Mouse (Mus musculus) heart, embryonic 13.5 days (tissue): Measurements from ENCODE around the gene Chmp3. TPM values are rescaled to one million over a fixed set of nuclear protein-coding genes. Genes with fewer than 3 reads are reported as not detected.

Experiments
- ATAC-seq: fragments of 200-750 bp; cut with Nextera tagmentation; 2 replicates; pipeline ENCODE4 v1.8.0; 2017; ENCODE audit warnings: moderate TSS enrichment; ENCODE audit not compliant: insufficient number of reproducible peaks, low FRiP score, low TSS enrichment; ENCODE audit errors: extremely low read depth
- H3K27ac ChIP-seq: fragments of 300-500 bp; sonication (generic); replicated peaks from 2 replicates; pipeline ENCODE4 v1.5.1; 2015; ENCODE audit warnings: moderate library complexity, mild to moderate bottlenecking, inconsistent platforms
- H3K27me3 ChIP-seq: fragments of 300-500 bp; sonication (generic); replicated peaks from 2 replicates; pipeline ENCODE4 v1.6.1; 2015; ENCODE audit warnings: mild to moderate bottlenecking, inconsistent platforms
- H3K36me3 ChIP-seq: fragments of 300-500 bp; sonication (generic); 2 replicates; pipeline ENCODE4 v1.6.1; 2015; ENCODE audit warnings: mild to moderate bottlenecking, inconsistent platforms
- H3K4me1 ChIP-seq: fragments of 300-500 bp; sonication (generic); 2 replicates; pipeline ENCODE4 v1.6.1; 2015; ENCODE audit warnings: inconsistent platforms
- H3K4me2 ChIP-seq: fragments of 300-500 bp; sonication (generic); 2 replicates; pipeline ENCODE4 v1.6.1; 2015; ENCODE audit warnings: inconsistent platforms, mild to moderate bottlenecking, moderate library complexity
- H3K4me3 ChIP-seq: fragments of 300-500 bp; sonication (generic); 2 replicates; pipeline ENCODE4 v1.5.1; 2015; ENCODE audit warnings: moderate library complexity, mild to moderate bottlenecking, inconsistent platforms
- H3K9ac ChIP-seq: fragments of 300-500 bp; sonication (generic); 2 replicates; pipeline ENCODE4 v1.6.1; 2015; ENCODE audit warnings: inconsistent platforms, mild to moderate bottlenecking, moderate library complexity
- H3K9me3 ChIP-seq: fragments of 300-500 bp; sonication (generic); 2 replicates; pipeline ENCODE4 v1.6.1; 2016; ENCODE audit warnings: inconsistent platforms
- WGBS: fragments of 180-500 bp; shearing (Covaris S2); methylation state at CpG from one replicate; pipeline ENCODE4 v1.1.7; 2015; ENCODE audit warnings: mixed read lengths; 5-methylcytosine and 5-hydroxymethylcytosine counted together
- polyA plus RNA-seq: library from polyadenylated mRNA; unstranded; fragments of >200 nt; fragmentation: Nextera tagmentation; extraction: Ambion mirVana; gene quantifications from 2 replicates; pipeline ENCODE4 v1.2.1, GENCODE M21; 2015

The Chmp3 gene
- polyA plus RNA-seq, 1 experiment from 2014 or later = 58.1 TPM

DNA sequence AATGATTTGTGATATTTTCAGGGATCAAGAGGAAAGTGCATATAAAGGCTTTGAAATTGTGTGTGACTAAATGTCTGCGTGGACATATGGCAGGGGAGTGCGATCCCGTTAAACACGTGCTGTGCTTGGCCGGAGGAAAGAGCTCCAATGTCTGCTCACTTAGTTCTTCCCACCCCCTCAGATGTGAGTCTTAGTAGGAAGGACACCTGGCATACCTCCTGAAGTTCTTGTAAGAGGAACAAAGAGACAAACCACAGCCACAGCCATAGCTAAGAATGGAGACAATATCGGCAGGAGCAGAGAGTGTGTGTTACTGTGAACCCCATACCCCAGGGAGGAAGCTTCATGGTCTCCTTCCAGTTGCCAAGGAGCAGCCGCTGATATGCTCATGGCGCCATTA lies 13.4 kb upstream of the Chmp3 start:
- ATAC-seq = no peak
- 86% methylated on average over 8 of the region's 8 CpGs for WGBS
- H3K36me3 ChIP-seq = no peaks in the 10 kb centered on the region

GRCm38 (mm10) chr6:71537286-71537685 lies 6.3 kb upstream of the Chmp3 start:
- ATAC-seq = no peak
- no peaks in the 10 kb centered on the region; the same call in 1 of the 2 replicates for H3K27me3 ChIP-seq
- no peak overlapping the region for H3K9ac ChIP-seq
- H3K36me3 ChIP-seq = no peaks in the 10 kb centered on the region
- no peak overlapping the region for H3K27ac ChIP-seq
- H3K4me2 ChIP-seq = no peak overlapping the region
- H3K9me3 ChIP-seq = no peaks in the 10 kb centered on the region
- peaks cover 8% of the 10 kb centered on the region for H3K4me1 ChIP-seq
- H3K4me3 ChIP-seq = no peak overlapping the region

More for the DNA sequence above, 13.4 kb upstream of the Chmp3 start:
- H3K9ac ChIP-seq = no peak overlapping the region
- H3K27ac ChIP-seq = no peak overlapping the region
- H3K27me3 ChIP-seq = no peaks in the 10 kb centered on the region
- no peaks in the 10 kb centered on the region for H3K4me1 ChIP-seq
- H3K4me3 ChIP-seq = no peak overlapping the region
- no peak overlapping the region for H3K4me2 ChIP-seq
- H3K9me3 ChIP-seq = no peaks in the 10 kb centered on the region

GRCm38 (mm10) chr6:71555507-71555951 lies 11.9 kb downstream of the Chmp3 start:
- H3K4me1 ChIP-seq = peaks cover 15% of the 10 kb centered on the region
- H3K27ac ChIP-seq = peak overlapping the region; percentile 49
- H3K4me3 ChIP-seq = no peak overlapping the region
- no peak for ATAC-seq
- WGBS = 54% methylated on average over 2 of the region's 2 CpGs
- peaks cover 23% of the 10 kb centered on the region for H3K36me3 ChIP-seq
- H3K4me2 ChIP-seq = no peak overlapping the region
- no peaks in the 10 kb centered on the region for H3K9me3 ChIP-seq
- no peak overlapping the region for H3K9ac ChIP-seq
- no peaks in the 10 kb centered on the region for H3K27me3 ChIP-seq

DNA sequence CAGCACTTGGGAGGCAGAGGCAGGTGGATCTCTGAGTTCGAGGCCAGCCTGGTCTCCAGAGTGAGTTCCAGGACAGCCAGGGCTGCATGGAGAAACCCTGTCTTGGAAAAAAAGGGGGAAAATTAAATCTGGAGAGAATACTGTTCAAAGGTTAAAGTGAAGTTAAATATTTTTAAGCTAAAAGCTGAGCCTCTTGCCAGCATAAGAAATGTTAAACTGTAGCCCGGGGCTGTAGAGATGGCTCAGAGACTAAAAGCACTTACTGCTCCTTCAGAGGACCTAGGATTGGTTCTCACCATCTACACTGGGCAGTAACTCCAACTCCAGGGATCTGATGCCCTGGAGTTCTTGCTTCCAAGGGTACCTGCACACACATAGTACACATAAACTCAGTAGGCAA lies 13.2 kb downstream of the Chmp3 start:
- no peaks in the 10 kb centered on the region for H3K9me3 ChIP-seq
- no peaks in the 10 kb centered on the region for H3K27me3 ChIP-seq
- no peak overlapping the region for H3K4me3 ChIP-seq
- no peak overlapping the region for H3K27ac ChIP-seq
- no peak overlapping the region for H3K9ac ChIP-seq
- 89% methylated on average over 2 of the region's 2 CpGs for WGBS
- peaks cover 34% of the 10 kb centered on the region for H3K36me3 ChIP-seq
- H3K4me1 ChIP-seq = peaks cover 15% of the 10 kb centered on the region
- H3K4me2 ChIP-seq = no peak overlapping the region
- ATAC-seq = no peak

GRCm38 (mm10) chr6:71568616-71569015 lies 25.0 kb downstream of the Chmp3 start:
- Histone ChIP-seq H3K9ac (no peak overlapping the region), H3K27ac (peak overlapping the region; percentile 20; the same call in 1 of the 2 replicates), H3K4me2 (no peak overlapping the region), H3K36me3 (peaks cover 45% of the 10 kb centered on the region), H3K4me1 (peaks cover 10% of the 10 kb centered on the region), H3K27me3 (no peaks in the 10 kb centered on the region), H3K4me3 (no peak overlapping the region), H3K9me3 (no peaks in the 10 kb centered on the region)
- 66% methylated on average over 3 of the region's 3 CpGs for WGBS
- no peak for ATAC-seq

DNA sequence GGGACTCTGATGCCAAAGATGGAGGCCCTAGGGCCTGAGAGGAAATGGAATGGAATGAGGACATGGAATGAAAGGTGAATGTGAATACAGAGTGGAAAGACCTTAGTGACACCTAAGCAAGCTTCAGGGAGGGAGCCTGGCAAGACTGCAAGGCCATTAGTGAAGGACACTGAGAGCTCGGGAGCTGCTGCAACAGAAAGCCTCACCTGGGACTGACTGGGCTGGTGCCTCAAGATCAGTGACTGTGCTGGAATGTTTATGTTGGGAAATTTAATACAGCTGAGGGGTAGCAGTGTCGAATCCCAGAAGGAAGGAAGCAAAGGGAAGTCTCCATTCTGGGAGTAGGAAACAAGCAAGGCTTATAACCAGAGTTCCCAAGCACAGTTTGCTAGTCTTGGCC lies 25.4 kb downstream of the Chmp3 start:
- H3K9me3 ChIP-seq = no peaks in the 10 kb centered on the region
- H3K4me1 ChIP-seq = peaks cover 10% of the 10 kb centered on the region
- H3K4me3 ChIP-seq = no peak overlapping the region
- no peaks in the 10 kb centered on the region for H3K27me3 ChIP-seq
- H3K4me2 ChIP-seq = no peak overlapping the region
- H3K9ac ChIP-seq = no peak overlapping the region
- 60% methylated on average over 2 of the region's 2 CpGs for WGBS
- no peak for ATAC-seq
- peak overlapping the region; percentile 20; the same call in 1 of the 2 replicates for H3K27ac ChIP-seq
- peaks cover 49% of the 10 kb centered on the region for H3K36me3 ChIP-seq

- Histone ChIP-seq H3K9ac (no peak overlapping the region), H3K9me3 (no peaks in the 10 kb centered on the region), H3K4me3 (no peak overlapping the region), H3K4me2 (no peak overlapping the region), H3K27me3 (no peaks in the 10 kb centered on the region), H3K27ac (no peak overlapping the region), H3K36me3 (peaks cover 72% of the 10 kb centered on the region), H3K4me1 (no peaks in the 10 kb centered on the region)
- 89% methylated on average over 1 of the region's 1 CpGs for WGBS
- no peak for ATAC-seq
Measured at GRCm38 (mm10) chr6:71575359-71575758, 31.8 kb downstream of the Chmp3 start.

- 94% methylated on average over 11 of the region's 11 CpGs for WGBS
- Histone ChIP-seq H3K4me2 (no peak overlapping the region), H3K9ac (no peak overlapping the region), H3K9me3 (no peaks in the 10 kb centered on the region), H3K27ac (no peak overlapping the region), H3K4me3 (no peak overlapping the region), H3K27me3 (no peaks in the 10 kb centered on the region), H3K36me3 (peaks cover 68% of the 10 kb centered on the region), H3K4me1 (no peaks in the 10 kb centered on the region)
- ATAC-seq = no peak
Measured at GRCm38 (mm10) chr6:71579478-71579877, 35.9 kb downstream of the Chmp3 start.

DNA sequence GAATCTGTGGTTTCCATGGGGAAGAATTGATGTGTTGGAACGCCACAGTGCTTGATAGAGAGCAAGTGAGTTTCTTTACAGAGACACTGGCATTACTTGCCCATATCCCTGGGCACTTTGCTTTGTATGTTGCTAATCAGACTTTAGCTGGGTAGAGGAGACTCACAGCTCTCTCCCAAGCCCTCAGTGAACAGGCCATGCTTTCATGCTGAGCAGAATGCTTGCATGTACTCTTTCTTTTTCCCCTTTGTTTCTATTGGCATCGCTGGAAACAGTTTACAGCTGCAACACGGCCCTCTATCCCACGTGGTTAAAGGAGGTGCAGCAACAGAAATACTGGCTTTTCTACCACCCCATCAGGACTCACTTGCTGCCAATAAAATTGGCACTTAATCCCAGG lies 39.6 kb downstream of the Chmp3 start:
- WGBS = 87% methylated on average over 4 of the region's 4 CpGs
- no peak overlapping the region for H3K4me3 ChIP-seq
- no peaks in the 10 kb centered on the region for H3K4me1 ChIP-seq
- H3K4me2 ChIP-seq = no peak overlapping the region
- ATAC-seq = no peak
- H3K27me3 ChIP-seq = no peaks in the 10 kb centered on the region
- peaks cover 66% of the 10 kb centered on the region for H3K36me3 ChIP-seq
- no peaks in the 10 kb centered on the region for H3K9me3 ChIP-seq
- H3K27ac ChIP-seq = no peak overlapping the region
- H3K9ac ChIP-seq = no peak overlapping the region

DNA sequence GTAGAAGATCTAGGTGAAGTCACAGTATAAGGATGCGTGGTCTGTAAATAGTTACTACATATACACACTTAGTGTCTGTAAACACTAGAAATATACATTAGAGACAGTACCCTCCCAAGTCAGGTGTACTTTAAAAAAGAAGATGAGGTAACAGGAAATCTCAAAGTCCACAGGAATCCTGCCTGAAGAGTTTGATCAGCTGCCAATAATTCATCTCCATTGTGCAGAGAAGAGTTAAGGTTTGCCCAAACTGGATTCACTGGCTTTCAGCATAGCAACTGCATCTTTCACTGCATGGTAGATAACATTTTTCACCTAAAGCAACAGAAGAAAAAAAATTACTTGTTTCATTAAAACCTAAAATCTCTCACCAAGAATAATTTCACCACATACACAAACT lies 45.8 kb downstream of the Chmp3 start:
- WGBS = 96% methylated on average over 1 of the region's 1 CpGs
- no peak for ATAC-seq
- no peaks in the 10 kb centered on the region for H3K9me3 ChIP-seq

DNA sequence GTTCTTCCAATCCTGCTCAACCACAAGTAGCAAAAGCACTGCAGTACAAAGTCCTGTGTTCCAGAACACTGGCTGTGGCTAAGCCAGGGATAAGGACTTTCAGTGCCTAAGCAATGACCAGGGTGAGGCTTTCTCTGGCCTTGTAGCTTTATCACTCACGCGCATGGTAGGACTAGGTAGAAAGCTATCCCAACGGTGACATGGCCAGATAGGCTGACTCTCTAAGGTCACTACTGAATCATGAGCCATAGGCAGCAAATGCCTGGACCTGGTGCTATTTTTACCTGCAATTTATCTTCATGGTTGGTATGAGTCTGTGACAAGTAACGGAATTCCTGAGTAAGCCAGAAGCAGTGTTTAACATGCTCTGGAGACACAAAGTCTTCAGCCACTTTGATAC lies 46.6 kb downstream of the Chmp3 start:
- ATAC-seq = no peak; the same call in 1 of the 2 replicates
- WGBS = 40% methylated on average over 4 of the region's 4 CpGs
- Histone ChIP-seq H3K36me3 (peaks cover 94% of the 10 kb centered on the region), H3K4me2 (no peak overlapping the region), H3K9ac (no peak overlapping the region), H3K27ac (peak overlapping the region; percentile 81), H3K4me3 (no peak overlapping the region), H3K27me3 (no peaks in the 10 kb centered on the region), H3K4me1 (peaks cover 16% of the 10 kb centered on the region), H3K9me3 (no peaks in the 10 kb centered on the region)

More for the DNA sequence above, 45.8 kb downstream of the Chmp3 start:
- H3K27ac ChIP-seq = peak overlapping the region; percentile 81; the same call in 1 of the 2 replicates
- no peak overlapping the region for H3K9ac ChIP-seq
- peaks cover 16% of the 10 kb centered on the region for H3K4me1 ChIP-seq
- H3K36me3 ChIP-seq = peaks cover 86% of the 10 kb centered on the region
- H3K4me2 ChIP-seq = no peak overlapping the region
- H3K27me3 ChIP-seq = no peaks in the 10 kb centered on the region
- no peak overlapping the region for H3K4me3 ChIP-seq

- Histone ChIP-seq H3K4me1 (no peaks in the 10 kb centered on the region), H3K27ac (no peak overlapping the region), H3K27me3 (no peaks in the 10 kb centered on the region), H3K4me3 (no peak overlapping the region), H3K4me2 (no peak overlapping the region), H3K9me3 (no peaks in the 10 kb centered on the region), H3K9ac (no peak overlapping the region), H3K36me3 (peaks cover 88% of the 10 kb centered on the region)
- WGBS = 91% methylated on average over 3 of the region's 3 CpGs
- ATAC-seq = no peak
Measured at GRCm38 (mm10) chr6:71607756-71608155, 64.2 kb downstream of the Chmp3 start.
